Mouse (Mus musculus): ENCODE measurements around the gene E330017A01Rik.
"Not testable (repeated sequence)": the region's sequence is repeated elsewhere in the genome, so short reads cannot be mapped to it uniquely, and the experiment has no call there.

E330017A01Rik gene

DNA sequence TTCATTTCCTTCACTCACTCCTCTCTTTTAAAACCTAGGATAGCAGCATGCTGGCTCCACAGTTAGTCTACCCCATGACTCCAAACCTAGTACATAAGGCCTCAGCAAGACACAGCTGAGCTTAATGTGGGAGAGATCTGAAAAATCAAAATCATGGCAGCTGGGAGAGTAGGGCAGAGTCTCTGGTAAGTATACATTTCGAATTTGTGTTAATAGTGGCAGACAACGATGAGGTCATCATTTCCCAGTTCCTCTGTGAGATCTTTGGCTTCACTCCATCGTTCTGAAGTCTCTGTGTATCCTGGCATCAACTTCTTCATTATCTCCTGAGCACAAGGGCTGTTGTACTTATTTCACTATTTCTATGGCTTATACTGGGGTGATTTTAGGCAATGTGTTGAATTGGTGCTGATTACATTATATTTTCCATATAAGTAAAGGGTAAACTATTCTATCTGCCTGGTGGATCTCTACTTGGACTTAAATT is at the start of gene E330017A01Rik:
Gene E330017A01Rik, minus strand, starts transcription at position 51 of the 487 bp plus-strand sequence.
- DNase-seq (ENCODE audit: extremely low read depth, low read depth, low spot score), result no peak

DNA sequence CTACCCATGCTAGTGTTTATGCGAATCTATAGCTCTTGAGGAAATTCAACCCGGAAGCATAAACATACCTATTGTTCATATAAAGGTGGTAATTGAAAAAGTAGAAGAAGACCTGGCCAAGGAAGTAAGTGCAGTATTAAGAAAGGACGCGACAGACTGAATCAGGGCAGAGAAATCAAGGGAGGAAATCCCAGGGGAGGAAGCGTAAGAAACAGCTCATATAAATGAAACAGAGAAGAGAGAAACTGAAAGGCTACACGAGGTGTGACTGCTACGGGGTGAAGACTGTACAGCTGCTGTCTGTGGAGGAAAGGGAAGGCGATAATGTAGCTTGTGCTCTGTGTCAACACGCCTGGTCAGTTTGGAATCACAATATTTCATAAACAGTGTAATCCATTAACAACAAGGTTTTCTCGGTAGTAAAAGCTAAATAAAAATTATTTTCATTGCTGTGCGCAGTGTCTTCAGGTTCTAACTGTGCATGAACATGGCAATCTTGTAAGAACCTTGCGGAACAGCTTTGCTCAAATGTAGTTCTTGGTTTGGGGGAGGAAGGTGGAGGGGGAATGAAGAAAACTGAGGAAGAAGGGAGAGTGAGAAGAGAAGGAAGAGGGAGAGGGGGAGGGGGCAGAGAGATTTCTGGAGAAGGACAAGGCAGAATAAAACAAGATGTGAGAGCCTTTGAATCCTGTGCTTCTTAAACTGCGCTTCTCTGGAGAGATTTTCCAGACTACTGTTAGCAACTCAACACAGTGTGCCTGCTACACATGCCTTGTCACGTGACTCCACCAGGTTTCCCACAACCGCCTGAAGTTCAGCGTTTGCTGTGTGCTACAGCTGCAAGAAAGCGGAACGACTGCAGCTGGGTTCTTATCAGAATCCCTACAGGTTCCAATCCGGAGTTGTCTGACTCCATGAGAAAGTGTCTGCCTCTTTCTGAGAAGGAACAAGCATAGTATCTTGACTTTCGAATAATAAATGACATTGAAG is 47.3 kb upstream of the E330017A01Rik start:
- DNase-seq (ENCODE audit: extremely low read depth, low read depth, low spot score), result no peak

DNA sequence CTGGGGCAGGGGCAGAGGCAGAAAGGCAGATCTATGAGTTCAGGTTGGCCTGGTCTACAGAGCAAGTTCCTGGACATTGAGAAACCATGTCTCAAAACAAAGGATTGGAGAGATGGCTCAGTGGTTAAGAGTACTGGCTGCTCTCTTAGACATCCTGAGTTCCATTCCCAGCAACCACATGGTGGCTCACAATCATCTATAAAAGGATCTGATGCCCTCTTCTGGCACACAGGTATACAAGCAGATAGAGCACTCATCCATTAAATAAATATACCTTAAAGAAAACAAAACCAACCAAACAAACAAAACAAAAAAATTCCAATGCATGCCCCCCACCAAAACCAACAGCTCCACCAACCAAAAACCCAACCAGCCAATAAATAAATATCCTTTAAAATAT is 46.0 kb upstream of the E330017A01Rik start:
- DNase-seq (ENCODE audit: extremely low read depth, low read depth, low spot score), result no peak

DNA sequence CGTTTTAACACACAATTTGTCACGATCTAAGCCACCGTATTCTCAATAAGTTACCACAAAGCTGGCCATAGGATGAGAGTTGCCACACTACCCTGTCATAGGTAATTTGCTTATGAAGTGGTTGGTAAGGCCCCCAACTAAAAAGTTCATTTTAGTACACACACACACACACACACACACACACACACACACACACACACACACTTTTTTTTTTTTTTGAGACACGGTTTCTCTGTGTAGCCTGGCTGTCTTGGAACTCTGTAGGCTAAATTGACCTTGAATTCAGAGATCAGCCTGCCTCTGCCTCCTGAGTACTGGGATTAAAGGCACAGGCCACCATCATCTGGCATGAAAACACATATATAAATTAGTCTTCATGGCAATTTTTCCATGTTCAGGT is 45.4 kb upstream of the E330017A01Rik start:
- DNase-seq (ENCODE audit: extremely low read depth, low read depth, low spot score), result no peak

- DNase-seq (ENCODE audit: extremely low read depth, low read depth, low spot score), result peak; percentile 75
Measured at GRCm38 (mm10) chr16:58682870-58683269, 44.3 kb upstream of the E330017A01Rik start.

GRCm38 (mm10) chr16:58682046-58682445 is 43.5 kb upstream of the E330017A01Rik start:
- DNase-seq (ENCODE audit: extremely low read depth, low read depth, low spot score), result no peak

DNA sequence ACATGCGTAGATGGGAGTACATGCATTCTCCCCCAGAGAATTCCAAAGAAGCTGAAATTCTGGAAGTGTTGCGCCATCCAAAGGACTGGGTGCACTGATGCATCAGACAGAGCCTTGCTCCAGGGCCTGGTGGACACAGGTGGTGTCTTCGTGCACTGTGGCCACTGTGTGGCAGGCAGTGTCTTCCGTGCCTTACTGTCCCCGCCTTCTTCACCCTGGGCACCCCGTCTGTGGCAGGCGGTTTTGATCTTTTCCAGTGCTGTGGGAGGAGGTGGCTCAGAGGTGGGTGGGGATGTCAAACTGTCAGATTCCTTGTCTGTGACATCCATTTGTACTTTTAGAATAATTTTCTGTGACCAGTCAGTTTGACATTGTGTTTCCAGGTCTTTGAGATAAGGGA is 40.1 kb upstream of the E330017A01Rik start:
- no peak for DNase-seq (ENCODE audit: extremely low read depth, low read depth, low spot score)

DNA sequence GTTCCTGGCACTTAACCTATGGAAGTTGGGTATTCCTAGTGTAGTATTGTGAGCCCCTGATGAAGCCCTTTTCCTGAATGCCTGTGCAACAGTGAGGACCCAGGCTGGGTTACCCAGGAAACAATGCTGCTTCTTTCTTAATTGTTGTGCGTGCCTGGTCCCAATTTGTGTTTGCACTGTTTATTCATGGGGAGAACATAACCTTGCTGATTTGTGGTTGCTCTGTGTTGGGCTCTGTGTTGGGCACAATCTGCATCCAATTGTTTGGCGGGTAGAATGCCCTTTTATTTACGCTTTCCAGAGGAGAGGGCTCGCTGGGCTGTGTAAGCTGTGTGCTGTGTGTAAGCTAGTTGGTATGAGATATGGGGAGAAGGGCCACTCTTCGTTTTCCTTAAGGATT is 39.0 kb upstream of the E330017A01Rik start:
- no peak for DNase-seq (ENCODE audit: extremely low read depth, low read depth, low spot score)

GRCm38 (mm10) chr16:58676633-58677032 is 38.1 kb upstream of the E330017A01Rik start:
- DNase-seq (ENCODE audit: extremely low read depth, low read depth, low spot score), result no peak

DNA sequence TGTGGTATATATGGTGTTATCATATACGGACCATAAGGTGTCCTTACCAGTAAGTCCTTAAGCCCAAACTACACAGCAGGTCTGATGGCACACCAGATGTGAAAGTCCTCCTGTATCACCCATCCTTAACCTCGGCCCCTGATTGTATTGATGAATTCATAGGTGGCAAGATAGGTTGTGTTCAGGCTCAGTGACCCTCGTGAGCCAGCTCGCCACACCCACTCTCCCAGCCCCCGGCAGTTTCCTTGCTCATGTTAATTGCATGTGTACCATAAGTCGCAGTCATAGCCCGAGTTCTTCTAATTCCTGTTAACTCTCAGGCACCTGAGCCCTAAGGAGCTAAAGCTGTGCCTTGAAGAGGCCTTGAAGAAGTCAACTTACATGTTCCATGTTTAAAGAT is 37.6 kb upstream of the E330017A01Rik start:
- DNase-seq (ENCODE audit: extremely low read depth, low read depth, low spot score), result no peak

DNA sequence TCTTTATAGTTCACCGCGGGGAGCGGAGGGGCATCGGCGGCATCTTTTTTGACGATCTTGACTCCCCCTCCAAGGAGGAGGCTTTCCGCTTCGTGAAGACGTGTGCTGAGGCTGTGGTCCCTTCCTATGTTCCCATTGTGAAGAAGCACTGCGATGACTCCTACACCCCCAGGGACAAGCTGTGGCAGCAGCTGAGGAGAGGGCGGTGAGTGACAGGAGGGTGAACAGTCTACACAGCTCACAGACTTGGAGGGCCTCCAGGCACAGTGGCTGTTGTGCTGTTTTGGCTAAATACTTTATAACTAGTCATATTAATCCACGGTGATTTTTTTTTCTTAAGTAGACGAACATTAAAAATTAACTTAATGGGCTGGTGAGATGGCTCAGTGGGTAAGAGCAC is 36.7 kb upstream of the E330017A01Rik start:
- no peak for DNase-seq (ENCODE audit: extremely low read depth, low read depth, low spot score)

- DNase-seq (ENCODE audit: extremely low read depth, low read depth, low spot score), result no peak
Measured at GRCm38 (mm10) chr16:58673811-58674410, 35.4 kb upstream of the E330017A01Rik start.

DNA sequence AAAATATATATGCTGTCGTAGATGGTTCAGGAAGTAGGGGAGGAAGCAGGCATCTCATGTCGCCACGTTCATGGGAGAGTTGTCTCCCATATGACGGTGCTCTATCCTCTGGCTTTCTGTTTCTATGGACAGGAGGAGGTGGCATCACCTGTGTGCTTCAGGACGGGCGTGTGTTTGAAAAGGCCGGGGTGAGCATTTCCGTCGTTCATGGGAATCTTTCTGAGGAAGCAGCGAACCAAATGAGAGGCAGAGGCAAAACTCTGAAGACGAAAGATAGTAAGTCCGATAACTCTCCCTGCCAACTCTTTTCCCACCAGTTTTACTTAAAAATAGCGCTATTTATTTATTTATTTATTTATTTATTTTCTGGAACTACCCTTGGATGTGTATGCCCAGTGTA is 33.9 kb upstream of the E330017A01Rik start:
- DNase-seq (ENCODE audit: extremely low read depth, low read depth, low spot score), result no peak

DNA sequence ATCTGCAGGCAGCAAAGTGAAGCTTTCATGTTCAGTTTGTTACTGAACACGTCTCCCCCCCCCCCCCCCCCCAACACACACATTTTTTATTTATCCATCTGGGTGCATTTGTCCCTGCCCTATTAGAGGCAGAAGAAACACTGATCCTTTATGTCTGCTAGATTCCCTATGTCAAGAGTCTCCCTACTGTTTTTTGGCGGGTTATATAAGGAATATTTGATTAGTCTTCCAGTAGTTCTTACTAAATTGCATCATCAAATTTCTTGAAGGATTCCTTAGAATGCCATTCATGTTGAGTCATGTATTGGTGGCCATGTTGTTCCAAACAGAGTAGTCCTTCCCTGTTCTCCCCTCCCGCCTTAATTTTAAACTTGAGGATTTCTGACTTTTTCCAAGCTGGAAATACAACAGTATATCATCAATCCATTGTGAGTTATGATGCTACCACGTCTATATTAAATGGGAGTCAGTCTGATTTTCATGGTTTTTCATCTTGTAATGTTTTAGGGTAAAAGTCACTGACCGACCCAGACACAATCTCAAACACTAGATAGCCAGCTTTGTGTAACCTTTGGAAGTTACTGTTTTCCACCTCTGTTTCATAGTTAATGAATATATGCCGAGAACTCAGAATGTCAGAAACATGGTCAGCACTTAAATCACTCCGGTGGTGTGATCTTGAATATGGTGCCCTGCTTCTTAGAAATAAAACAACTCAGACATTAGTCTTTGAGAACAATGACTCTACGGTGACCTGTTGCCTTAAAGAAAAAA is 32.9 kb upstream of the E330017A01Rik start:
- no peak for DNase-seq (ENCODE audit: extremely low read depth, low read depth, low spot score)

DNA sequence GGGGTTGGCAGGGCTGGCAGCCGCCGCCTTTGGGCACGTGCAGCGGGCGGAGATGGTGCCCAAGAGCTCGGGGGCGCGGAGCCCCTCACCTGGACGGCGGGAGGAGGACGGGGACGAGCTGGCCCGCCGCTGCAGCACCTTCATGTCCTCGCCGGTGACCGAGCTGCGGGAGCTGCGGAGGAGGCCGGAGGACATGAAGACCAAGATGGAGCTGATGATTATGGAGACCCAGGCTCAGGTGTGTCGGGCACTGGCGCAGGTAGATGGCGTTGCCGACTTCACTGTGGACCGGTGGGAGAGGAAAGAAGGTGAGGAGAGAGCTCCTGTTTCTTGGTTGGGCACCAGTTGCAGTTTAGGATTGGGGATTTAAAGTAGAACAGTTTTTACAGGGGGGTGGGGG is 32.1 kb upstream of the E330017A01Rik start:
- no peak for DNase-seq (ENCODE audit: extremely low read depth, low read depth, low spot score)

- no peak for DNase-seq (ENCODE audit: extremely low read depth, low read depth, low spot score)
Measured at GRCm38 (mm10) chr16:58669917-58670630, 31.5 kb upstream of the E330017A01Rik start, which contains the start of gene Cpox. Gene Cpox (plus strand): TSS chr16:58670292.

GRCm38 (mm10) chr16:58669264-58669663 is 30.7 kb upstream of the E330017A01Rik start:
- no peak for DNase-seq (ENCODE audit: extremely low read depth, low read depth, low spot score)

GRCm38 (mm10) chr16:58668586-58668985 is 30.0 kb upstream of the E330017A01Rik start:
- no peak for DNase-seq (ENCODE audit: extremely low read depth, low read depth, low spot score)

GRCm38 (mm10) chr16:58666681-58667080 is 28.1 kb upstream of the E330017A01Rik start:
- not testable (repeated sequence) for DNase-seq (ENCODE audit: extremely low read depth, low read depth, low spot score)

DNA sequence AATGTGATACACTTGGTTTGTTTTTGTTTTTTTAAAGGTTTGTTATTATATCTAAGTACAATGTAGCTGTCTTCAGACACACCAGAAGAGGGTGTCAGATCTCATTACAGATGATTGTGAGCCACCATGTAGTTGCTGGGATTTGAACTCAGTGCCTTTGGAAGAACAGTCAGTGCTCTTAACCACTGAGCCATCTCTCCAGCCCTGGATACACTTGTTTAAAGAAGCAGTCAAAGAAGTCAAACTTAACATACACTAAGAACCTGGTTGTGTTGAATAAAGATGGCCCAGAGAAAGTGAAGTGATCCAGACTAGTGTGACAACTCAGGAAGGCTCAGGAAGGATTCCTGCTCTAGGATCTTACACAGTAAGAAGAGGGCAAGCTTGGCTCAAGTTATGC is 26.6 kb upstream of the E330017A01Rik start:
- not testable (repeated sequence) for DNase-seq (ENCODE audit: extremely low read depth, low read depth, low spot score)
